Mouse (Mus musculus): Measurements from ENCODE around the gene Galnt14.

DNA sequence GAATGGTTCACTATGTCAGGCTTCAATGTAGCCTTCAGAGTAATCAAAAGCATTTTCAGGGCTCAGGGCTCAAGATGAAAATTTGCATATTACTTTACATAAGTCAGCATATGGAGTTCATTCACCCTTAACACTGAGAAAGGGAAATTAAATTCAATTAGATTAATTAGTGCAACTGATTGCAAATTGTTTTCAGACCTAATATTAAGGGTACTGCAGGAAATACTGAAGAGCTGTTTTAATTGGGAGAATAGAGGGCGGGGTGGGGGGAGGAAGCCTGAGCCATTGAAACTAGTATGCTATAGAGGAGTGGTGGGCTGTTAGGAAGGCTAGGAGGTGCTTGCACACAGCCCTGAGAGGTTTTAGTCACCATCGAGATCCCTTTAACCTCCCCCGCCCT lies 237.2 kb downstream of the Galnt14 start:
- TF ChIP-seq CTCF (IDR thresholded peaks at IDR 0.05) (no peak), POLR2A (IDR thresholded peaks at IDR 0.05; ENCODE audit: insufficient read depth, low read depth, low read length) (no peak)
